Mouse (Mus musculus) kidney, postnatal 10 days (tissue): Measurements from ENCODE around the gene Ly6g6d.
A peak's percentile ranks its signal among the peaks of the same experiment; 100 is the strongest.
"Not testable (repeated sequence)": the region's sequence is repeated elsewhere in the genome, so short reads cannot be mapped to it uniquely, and the experiment has no call there.

ENCODE experiments used
- DNase-seq: peaks from one replicate; pipeline ENCODE4 v3.0.0; 2021; ENCODE audit warnings: mixed read lengths

Ly6g6d gene

DNA sequence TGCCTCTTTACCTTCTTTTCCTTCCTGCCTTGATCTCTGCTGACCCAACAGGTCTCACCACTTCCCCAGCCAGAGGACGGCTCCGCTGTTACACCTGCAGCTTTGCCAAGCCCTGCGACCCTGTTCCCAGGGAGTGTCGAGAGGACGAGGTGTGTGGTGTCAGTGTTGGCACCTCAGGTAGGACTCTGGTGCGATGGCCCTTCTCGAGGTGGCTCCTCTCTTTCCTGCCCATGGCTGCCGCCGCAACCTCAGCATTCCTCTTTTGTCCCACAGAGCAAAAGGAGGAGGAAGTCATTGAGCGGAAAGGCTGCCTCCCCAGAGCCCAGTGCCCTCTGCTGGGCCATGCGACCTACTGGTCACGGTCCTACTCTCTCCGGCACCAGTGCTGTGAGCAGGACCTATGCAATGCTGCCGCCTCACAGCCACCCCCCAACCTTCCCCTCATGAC, at the start of gene Ly6g6d:
TSS of gene Ly6g6d (minus strand) at position 280 of the 448 bp plus-strand sequence.
- peak; percentile 81 for DNase-seq

DNA sequence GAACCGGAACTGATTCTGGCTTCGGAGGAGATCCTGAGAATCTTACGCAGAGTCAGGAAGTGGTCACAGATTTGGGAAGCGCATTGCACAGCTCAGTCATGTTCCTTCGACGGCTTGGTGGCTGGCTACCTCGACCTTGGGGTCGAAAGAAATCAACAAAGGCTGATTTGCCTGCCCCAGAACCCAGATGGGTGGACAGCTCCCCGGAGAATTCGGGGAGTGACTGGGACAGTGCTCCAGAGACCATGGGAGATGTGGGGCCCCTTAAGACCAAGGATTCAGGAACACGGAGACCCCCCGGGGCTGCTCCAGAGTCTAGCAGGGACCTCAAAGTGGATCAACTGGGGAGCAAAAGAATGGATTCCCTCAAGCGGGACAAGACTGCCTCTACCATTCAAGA, 49.2 kb upstream of the Ly6g6d start:
- DNase-seq, result no peak

DNA sequence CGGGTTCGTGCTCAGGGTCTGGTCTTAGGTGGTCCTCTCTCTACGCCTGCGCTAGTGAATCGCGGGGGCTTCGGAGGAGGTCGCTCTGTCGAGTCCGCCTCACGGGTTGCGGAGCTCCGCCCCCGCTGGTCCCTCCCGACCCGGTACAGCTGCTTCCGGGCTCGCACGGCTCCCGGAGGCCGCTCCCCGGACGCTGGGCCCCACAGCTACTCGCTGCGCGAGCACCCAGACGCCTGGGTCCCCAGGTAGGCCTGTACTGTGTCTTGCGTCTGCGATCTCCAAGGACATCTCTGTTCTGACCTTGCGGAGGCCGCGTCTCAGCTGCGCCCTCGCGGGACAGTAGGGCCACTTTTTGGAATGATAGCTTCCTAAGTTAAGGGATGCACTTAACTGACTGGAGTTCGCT, 48.3 kb upstream of the Ly6g6d start, which contains the start of gene D17H6S53E:
TSS of gene D17H6S53E (plus strand) at position 168 of the 406 bp plus-strand sequence.
- peak; percentile 87 for DNase-seq

DNA sequence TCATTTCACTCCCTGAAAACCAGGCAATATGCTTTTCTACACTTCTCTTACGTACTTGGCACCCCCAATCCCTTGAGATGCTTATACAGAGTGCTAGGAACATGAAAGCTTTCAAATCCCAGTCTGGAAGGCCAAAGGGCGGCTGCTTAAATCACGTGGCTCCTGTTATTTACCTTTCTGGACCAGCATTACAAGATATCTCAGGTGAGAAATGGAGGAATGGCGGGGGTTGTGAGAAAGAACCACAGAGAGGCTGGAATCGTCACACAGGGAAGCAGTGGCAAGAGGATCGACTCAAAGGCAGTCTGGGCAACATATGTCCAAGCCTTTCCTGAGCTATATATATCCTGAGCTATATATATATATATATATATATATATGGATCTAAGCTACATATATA, 47.7 kb upstream of the Ly6g6d start:
- DNase-seq, result no peak

DNA sequence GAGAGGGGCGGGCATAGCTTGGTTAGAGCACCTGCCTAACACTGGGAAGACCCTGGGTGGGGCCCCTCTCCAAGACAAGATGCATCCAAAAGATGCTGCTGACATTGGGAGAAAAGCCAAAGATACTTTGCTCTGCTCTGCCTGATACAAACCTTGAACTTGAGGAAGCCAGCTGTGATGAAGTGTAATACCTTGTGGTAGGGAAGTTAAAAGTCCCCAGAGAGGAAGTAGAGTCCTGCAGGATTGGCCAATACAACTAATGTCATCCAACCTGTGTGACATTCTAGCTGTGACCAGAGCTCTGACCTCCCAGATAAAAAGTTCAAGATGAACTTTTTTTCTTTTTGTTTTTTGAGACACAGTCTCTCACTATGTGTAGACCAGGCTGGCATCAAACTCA, 47.2 kb upstream of the Ly6g6d start:
- DNase-seq, result no peak

DNA sequence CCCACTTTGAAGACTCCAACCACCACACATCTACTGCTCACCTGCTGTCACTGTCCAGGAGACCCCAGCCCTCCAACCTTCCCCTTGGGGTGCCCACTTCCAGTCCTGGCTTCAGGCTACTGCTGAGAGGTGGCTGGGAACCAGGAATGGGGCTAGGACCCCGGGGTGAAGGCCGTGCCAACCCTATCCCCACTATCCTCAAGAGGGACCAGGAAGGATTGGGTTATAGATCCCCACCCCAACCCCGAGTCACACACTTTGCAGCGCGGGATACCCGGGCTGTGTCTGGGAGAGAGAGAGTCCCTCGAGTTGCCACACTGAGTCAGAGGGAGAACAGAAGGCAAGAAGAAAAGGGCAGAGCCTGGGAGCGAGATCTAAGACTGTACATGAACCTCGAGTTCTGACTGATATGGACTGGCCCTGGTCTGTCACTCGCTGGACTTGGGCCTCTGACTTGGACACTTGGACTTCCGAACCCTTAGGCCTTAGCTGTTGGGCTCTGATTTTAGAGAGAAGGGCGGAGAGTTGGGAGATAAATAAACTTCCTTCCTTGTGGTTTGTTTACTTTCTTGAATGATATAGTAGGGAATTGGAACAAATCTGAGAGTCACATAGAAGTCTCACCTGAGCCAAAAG, 46.5 kb upstream of the Ly6g6d start:
- not testable (repeated sequence) for DNase-seq

DNA sequence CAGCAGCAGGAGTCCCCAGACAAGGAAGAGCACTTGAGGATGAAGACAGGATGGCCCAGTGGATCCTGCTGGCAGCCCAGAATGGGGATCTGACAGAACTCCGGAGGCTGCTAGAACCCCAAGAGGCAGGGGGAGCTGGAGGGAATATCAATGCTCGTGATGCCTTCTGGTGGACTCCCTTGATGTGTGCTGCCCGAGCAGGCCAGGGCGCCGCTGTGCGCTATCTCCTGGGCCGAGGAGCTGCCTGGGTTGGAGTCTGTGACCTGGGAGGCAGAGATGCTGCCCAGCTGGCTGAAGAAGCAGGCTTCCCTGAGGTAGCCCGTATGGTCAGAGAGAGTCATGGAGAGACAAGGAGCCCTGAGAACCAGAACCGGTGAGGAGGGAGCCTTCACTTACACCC, 45.4 kb upstream of the Ly6g6d start:
- not testable (repeated sequence) for DNase-seq

DNA sequence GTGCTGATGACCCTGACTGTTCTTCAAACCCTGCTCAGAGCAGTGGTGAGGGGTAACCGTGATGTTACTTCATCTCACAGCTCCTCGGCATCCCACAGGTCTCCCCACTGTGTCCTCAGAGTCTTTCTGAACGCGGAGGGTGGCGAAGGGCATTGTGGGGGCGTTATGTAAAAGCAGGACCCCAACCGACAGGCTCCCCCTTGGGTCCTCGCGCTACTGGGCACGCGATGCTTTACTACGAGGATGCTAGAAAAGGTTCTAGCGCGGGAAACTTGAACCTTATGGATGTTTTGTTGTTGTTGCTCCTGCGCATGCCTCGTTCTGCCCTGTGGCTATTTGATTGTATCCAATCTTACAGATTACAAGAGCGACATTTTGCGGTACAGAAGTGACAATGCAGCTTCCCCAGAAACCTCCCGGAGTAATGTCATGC, 44.0 kb upstream of the Ly6g6d start, which contains the start of gene Csnk2b:
TSS of gene Csnk2b (minus strand) at position 183 of the 433 bp plus-strand sequence.
- peak; percentile 69 for DNase-seq

DNA sequence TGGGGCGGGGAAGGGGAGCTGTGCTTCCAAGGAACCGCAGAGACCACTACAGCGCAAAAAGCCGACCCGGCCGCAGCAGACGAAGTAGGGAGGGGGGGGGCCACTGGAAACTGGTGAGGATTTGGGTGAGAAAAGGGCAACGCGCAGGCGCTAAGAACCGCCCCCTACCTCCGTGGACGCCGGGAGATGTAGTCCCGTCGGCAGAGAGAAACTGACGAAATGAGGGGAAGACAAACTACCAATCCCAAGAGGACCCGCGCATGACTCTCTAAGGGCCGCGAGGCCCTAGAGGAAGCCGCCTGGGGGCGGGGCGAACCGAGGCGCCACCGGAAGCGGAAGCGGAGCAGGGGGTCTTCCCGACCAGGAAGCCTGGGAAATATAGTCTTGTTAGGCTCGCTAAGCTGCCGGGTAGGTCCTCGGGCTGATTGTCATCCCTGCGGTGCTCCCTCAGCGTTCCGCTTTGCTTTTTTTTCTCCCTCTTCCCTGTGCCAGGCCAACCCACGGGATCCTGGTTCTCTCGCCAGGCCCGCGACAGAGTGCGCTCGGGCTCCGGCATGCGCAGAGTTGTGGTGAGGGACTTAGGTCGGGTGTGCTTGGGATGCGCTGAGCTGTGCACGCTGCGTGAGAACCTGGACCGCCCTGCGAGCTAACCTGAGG, 43.4 kb upstream of the Ly6g6d start, which contains the start of gene Gpank1:
TSS of gene Gpank1 (plus strand) at position 313 of the 657 bp plus-strand sequence.
- peak; percentile 99 for DNase-seq

DNA sequence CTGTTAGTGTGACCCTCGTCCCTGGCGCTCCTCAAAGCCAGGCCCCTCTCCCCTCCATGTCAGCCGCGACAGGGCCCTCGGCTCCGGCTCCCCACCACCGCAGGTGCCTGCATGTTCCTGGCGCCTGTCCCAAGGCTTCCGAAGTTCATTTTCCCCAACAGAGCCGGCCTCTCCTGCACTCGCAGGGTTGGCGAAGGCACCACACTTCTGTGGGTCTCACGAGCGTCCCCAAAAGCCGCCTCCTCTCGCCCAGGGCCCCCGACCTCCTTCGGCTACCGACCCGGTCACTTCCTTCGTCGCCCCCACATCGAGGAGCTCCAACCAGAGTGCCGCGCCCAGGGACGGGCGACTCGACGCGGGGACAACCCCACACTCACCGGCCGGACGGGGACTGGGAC, 42.9 kb upstream of the Ly6g6d start:
- peak; percentile 68 for DNase-seq

DNA sequence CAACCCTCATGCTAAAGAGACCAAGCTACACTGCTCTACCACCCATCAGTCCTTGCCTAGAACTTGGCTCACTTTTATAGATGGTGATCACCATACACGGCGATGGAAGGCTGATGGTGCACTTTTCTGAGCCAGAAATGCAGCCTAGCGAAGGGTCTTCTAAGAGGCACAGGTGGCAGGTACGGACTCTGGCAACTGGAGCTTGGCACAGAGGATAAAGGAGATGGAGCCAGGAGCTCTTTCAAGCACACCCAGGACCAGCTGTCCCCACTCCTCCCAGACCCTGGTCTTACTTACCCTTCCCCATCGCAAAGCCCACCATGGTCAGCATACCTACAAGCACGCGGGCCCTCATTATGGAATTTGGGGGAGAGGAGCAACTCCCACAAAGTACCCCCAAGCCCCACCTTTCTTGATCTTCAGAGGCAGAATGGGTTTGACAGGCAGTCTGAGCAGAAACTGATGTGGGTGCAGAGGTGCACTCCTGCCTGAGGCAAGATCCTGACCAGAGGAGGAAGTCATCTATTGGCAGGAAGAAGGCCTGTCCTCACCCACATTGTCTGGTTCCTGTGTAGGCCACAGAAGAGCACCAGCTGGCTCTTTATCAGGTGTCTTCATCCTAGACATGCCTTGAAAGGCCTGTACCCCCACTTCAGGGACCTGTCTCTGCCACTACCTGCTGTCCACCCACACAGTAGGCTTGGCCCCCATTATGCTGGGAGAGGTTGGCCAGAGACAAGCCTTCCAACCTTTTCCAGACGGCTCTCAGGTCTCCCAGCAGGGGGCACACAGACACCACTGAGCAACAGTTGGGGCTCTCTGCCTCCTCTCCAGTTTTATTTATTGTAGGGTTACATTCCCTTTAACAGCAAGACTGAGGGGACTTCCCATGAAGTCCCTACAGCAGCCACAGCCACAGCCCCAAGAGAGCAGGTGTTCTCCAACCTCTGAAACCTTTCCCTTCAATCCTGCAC, 37.5 kb upstream of the Ly6g6d start, which contains the start of gene Ly6g5b:
TSS of gene Ly6g5b (minus strand) at position 383 of the 974 bp plus-strand sequence.
- peak; percentile 49 for DNase-seq

DNA sequence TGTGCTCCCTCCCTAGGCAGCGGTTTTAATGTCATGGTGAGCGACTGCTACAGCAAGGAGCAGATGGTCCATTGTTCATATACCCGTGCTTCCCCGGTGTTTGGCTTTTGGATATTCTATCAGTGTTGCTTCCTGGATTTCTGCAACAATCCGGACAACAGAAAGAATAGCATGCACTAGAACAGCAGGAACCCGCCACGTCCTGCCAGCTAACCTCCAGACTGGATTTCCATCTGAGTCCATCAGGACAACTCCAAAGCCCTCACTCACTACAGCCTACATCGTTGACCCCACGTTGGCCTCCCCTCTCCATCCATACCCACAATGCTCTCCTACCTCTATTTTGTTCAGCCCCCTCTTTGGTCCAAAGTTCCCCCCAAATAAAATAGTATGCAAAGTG, 33.9 kb upstream of the Ly6g6d start:
- no peak for DNase-seq

DNA sequence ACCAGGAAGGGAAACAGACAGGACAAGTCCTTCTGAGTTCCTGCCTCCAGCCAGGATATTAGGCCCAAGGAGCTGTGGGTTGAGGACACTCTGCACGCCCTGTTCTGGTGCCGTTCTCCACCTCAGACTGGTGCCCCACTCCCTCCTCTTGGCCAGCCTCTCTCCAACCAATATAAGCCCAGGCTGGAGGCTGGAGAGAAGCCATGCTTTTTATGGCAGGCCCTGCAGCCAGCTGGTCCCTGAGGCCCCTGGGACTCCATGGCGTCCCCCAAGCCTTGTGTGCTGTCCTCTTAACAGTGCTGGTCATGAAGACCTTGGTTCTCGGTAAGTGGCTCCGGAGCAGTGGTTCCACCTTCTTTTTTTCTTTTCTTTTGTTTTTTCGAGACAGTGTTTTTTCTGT, 30.2 kb upstream of the Ly6g6d start, which contains the start of gene Ly6g5c:
TSS of gene Ly6g5c (plus strand) at position 183 of the 400 bp plus-strand sequence.
- no peak for DNase-seq

DNA sequence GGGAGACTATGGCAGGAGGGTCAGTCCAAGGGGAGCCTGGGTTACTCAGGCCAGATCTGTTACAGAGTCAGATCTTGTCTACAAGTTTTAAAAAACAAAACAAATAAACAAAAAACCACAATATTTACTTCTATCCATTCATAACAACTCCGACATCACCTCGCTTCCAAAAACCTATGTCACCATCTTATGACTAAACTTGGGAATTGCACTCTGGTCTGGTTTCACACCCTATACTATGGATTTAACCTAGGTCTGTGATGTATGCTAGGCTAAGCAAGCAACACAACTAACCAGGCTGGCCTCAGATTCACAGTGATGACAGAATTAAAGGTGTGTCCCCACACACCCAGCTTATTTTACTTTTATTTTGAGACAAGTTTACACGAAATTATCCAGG, 28.7 kb upstream of the Ly6g6d start:
- DNase-seq, result no peak

DNA sequence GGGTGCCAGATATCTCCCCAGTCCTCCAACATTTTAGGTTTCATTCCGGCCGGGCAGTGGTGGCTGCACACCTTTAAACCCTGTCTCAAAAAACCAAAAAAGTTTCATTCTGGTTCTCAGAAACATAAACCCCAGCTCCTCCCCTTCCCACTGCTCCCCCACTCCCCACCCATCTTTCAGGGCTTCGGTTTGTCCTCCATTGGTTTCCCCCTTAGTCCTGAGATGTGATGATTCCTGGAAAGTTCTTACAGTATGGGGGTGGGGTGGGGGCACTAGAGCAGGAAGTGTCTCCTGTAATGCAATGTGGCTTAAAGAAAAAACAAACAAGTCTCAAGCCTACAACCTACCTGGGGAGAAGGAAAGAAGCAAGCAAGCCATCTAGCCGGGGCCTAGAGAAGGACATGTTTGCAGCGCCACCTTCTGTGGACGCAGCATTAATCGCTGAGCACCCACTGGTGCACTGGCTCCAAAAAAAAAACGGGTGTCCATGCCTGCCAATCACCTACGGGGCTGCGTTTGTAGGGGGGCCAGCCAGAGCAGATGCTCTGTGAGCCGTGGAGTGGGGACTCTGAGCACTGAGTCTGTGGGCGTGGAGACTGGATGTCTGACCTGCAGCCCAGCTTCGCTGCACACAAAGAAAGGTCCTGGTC, 28.0 kb upstream of the Ly6g6d start:
- peak; percentile 73 for DNase-seq

DNA sequence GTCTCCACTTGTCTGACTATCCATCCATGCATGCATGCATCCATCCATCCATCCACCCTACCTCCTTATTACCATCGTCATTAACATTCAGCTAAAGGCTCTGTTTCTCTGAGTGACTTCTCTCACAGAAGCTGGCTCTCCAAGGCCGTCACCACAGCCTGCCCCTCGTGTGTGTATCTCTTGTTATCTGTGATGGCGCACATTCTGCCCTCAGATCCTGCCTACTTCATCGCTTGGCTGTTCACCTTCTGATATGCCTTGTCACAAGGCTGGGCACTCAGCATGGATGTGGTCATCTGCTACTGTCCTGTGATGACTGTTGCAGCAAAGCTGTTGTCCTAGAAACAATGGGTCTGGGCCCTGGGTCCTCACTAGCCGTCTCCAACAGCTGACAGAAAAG, 26.9 kb upstream of the Ly6g6d start:
- DNase-seq, result no peak

DNA sequence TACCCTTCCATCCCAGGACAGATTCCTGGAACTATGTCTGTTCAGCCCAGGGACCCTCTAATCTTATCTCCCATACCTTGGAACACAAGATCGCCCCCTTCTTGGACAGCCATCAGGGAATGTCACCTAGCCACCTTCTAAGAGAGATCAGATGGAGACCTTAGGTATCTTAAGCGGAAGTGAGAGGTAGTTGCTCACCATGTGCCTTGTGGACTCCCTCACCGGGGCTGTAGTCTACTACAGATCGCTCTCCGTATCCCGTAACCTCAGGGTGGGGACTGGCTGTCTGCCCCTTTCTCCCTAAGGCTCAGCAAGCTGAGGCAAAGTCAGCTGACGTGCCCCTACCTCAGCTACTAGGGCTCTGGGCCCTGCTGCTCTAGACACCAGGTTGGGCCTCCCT, 26.2 kb upstream of the Ly6g6d start:
- no peak for DNase-seq

DNA sequence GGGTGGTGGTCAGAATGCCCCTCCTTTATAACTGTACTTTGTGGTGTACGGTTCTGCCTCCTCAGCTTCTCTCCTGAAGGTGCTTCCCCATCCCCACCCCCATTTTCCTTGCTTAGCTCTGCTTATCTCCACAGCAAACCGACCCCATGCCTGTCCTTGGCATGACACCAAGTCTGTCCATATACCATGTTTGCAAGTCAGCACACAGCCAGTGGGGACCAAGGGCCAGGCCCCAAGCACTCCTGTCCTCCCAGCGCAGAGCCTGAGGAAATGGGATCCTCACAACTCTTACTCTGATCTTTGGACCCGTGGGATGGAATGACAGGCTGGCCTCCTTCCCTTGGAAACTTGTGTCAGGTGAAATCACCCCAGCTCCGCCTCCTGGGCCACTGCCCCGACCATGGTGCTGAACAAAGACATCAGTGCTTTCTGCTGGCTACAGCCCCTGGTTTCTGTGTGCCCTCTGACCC, 25.4 kb upstream of the Ly6g6d start:
- peak; percentile 69 for DNase-seq

DNA sequence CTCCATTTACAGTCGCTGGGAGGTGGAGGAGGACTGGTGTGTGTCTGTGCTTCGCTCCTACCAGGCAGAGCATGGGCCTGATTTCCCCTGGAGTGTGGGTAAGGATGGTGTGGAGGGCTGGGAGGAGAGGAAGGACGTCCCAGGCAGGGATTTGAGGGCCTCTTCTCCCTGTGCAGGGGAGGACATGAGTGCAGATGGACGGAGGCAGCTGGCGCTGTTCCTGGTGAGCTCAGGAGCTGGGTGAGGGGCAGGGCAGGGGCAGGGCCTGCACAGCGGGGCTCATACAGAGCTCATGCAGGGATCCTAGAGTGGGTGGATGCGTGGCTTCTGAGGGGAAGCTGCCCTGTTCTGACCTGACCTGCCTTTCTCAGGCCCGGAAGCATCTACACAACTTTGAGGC, 24.4 kb upstream of the Ly6g6d start:
- no peak for DNase-seq

DNA sequence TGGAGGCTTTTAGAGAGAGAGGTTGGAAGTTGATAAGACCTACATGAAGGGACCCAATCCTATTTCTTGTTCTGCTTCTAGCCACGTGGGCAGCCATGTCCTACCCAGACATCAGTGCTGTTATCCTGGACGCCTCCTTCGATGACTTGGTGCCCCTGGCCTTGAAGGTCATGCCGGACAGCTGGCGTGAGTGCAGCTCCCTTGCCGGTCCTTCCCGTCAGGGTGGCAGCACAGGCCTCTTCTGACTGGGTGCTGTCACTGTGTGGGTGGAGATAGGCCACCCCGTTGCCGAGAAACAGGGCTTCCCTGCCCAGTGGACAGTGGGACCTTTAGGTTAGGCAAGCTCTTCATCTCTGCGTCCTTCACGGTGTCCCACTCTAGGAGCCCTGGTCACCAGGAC, 23.3 kb upstream of the Ly6g6d start:
- DNase-seq, result no peak

DNA sequence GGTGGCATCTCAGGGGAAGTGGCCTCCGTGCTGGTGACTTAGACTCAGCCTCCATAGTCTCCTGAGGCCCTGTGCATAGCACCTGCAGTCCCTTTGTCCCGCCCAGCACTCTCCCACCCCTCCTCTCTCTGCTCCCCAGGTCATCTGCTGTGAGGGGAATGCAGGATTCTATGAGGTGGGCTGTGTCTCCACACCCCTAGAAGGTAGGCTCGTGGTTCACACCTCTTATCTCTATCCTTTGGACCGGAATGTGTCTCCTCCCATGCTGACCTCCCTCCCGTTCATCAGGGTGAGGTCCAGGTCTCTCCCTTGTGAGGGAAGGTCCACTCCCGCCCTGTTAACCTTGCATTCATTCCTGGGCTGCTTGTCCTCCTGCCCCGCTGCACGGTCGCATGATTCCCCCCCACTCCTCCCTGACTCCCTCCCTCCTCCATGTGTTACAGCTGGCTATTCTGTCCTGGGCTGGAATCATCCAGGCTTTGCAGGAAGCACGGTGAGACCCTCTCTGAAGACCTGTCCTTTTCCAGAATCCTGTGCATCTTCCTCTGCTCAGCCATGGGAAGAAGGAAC, 22.4 kb upstream of the Ly6g6d start:
- DNase-seq, result peak; percentile 61

DNA sequence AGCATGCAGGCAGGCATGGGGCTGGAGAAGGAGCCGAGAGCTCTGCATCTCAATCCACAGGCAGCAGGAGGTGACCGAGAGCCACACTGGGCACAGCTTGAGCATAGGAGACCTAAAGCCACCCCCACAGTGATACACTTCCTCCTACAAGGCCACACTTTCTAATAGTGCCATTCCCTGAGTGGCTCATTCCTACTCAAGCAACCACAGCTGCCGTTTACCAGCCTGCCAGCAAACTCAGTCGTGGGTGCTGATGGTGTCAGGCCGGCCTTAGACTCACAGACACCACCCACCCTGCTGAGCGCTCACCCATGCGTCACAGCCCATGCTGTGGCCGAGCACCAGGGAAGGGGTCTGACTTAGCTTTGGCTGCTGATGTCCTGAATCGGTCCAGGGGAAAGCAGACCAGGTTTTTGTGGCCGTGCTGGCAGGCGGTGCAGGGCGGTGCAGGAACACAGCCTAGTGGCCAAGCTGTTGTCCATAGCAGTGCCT, 19.3 kb upstream of the Ly6g6d start:
- DNase-seq, result peak; percentile 60
